Mouse (Mus musculus) naive thymus-derived CD4-positive, alpha-beta T cell, adult 2 months (primary cell): ENCODE results near the gene Dnase1.
A peak's percentile ranks its signal among the peaks of the same experiment; 100 is the strongest.
"Not testable (repeated sequence)": the region's sequence is repeated elsewhere in the genome, so short reads cannot be mapped to it uniquely, and the experiment has no call there.

ENCODE experiments used
- DNase-seq: peaks from one replicate; pipeline ENCODE4 v3.0.0-alpha.2; 2011; ENCODE audit warnings: low read depth

Dnase1 gene

DNA sequence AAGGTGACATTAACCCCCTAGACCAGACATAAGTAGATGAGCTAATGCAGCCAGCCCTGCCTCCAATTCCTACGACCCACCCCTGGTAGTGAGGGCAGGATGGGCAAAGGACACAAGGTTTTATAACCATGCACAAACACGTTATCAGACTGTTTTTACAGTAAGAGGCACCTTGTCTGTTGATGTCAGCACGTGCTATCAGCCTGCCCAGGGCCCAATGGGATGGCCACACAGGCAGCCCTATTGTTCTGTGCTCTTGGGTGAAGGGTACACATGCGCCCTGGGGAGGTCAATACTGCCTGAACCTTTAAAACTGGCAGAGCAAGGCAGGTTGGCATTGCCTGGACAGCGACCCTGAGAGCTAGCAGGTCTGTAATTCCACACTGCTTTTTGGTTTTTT lies at the start of gene Dnase1:
Gene Dnase1 (plus strand): TSS at position 136 of the 400 bp plus-strand sequence.
- no peak for DNase-seq

DNA sequence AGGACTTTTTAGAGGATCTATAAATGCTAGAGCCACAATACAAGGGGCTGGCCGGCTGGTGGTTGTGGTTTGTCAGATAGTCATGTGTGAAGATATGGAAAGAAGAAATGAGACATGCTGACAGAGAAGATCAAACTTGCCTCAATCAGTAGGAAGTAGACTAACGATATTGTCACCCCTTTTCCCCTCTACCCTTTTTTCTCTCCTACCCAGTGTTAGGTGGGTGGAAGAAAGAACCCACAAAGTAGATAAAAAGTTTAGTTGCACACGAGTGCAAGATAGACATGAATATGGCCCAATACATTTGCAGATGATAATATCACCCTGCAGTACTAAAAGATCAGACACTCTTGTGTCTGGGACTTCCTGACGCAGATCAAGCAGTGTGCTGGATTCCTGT lies 48.3 kb upstream of the Dnase1 start:
- peak; percentile 39 for DNase-seq

DNA sequence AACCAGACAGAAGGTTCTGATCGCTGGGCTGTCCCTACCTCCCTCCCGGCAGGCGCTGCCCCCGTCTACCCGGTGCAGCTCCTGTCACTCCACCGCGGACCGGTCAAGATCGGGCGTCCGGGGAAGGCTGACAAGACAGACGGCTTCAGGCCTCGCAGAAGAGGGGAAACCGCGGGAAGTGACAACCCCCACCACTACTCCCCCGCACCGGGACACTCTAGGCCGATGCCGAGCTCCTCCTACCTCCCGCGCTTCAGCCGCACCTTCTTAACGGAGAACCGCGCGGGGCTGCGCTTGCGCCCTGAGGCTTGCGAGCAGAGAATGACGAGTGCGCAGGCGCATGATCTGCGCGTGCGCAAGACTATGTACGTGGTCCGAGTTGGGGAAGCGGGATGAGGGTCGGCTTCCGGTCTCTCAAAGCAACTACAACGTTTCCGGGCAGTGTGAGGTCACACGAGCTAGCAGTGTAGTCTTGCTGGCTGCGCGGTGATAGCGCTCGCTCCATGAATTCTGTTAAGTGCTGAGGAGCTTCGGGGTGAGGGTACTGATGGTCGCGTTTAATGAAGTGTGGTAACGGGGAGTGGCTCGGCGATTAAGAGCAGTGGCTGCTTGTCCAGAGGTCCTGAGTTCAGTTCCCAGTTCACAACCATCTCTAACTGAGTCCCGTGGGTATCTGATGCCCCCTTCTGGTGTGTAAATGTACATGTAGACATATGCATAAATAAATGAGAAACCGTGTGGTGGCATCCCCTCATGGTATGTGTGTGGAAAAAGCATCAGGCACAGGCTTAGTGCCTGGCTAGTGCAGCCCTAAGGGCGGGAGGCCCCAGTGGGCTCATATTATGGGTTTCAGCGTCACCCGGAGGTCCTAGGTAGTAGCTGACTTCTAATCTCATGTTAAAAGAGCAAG lies 33.0 kb upstream of the Dnase1 start, which contains the start of gene Slx4:
Gene Slx4 (minus strand): TSS at position 282 of the 910 bp plus-strand sequence.
- peak; percentile 99 for DNase-seq

DNA sequence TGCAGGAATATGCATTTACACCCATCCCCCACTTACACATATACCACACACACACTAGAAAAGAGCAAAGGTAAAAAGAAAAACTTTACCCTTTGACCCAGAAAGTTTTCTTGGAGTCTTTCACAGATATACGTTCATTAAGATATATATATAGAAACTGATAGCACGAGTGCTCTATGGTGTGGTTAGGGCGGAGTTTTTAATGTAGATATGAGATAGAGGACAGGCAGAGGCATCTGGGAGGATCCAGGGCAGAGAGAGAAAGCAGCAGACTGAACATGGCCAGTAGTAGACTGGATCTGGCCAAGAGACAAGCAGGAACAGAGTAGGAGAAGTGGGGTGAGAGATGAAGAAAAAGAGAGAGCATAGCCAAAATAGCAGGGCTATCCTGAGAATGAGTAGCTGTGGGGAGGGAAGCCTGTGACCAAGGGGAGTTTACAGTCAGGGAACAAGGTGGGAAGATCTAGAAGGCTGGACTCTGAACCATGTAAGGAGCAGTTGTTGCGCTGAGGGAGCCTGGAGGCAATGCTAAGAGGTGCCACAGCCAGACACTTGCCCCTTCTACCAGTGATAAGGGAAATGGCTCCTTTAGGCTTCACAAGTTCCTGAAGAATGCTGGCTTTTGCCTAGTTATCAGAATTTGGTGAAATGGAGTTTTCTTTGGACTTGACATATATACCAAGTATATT lies 23.7 kb upstream of the Dnase1 start:
- DNase-seq, result no peak

DNA sequence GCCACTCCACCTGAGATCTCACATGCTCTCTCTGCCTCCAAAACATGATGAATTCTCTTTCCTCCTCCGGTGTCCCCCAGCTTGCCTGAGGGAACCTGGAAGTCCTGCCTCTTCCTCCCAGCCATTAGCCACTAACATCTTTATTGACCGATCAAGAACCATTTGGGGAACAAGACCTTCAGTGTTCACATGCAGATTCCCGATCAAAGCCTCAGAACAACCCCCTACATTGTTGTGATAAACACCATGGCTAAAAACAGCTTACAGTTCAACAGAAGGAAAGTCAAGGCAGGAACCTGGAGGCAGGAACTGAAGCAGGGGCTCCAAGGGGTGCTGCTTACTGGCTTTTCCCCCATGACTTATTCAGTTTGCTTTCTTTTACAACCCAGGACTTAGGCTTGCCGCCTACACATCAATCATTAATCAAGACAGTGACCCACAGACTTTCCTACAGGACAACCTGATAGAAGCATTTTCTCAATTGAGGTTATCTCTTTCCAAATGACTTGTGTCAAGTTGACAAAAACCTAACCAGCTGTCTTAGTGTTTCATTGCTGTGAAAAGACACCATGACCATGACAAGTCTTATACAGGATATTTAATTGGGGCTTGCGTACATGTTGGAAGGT lies 22.6 kb upstream of the Dnase1 start:
- DNase-seq, result no peak

DNA sequence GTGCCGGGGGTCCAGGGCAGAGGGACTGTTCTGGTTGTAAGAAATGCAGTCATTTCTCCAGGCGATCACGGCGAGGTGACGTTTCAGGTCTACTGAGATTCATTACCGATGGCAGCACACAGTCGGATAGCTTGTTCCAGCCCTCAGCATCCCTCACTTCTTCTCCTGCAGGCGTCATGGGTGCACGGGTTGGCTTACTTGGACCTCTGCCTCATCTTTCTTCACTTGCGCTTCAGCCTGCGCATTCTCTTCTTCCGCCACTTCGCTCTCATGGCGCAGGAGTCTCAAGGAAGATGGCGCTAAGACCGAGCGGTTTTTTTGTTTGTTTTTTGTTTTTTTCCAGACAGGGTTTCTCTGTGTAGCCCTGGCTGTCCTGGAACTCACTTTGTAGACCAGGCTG lies 20.0 kb upstream of the Dnase1 start:
- DNase-seq, result not testable (repeated sequence)

DNA sequence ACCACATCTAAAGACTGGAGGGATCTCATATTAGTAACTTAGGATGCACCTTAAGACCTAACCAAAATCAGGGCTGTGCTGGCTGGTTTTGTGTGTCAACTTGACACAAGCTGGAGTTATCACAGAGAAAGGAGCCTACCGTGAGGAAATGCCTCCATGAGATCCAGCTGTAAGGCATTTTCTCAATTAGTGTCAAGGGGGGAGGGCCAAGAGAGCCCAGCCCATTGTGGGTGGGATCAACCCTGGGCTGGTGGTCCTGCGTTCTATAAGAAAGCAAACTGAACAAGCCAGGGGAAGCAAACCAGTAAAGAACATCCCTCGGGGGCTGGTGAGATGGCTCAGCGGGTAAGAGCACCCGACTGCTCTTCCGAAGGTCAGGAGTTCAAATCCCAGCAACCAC lies 19.3 kb upstream of the Dnase1 start:
- not testable (repeated sequence) for DNase-seq

DNA sequence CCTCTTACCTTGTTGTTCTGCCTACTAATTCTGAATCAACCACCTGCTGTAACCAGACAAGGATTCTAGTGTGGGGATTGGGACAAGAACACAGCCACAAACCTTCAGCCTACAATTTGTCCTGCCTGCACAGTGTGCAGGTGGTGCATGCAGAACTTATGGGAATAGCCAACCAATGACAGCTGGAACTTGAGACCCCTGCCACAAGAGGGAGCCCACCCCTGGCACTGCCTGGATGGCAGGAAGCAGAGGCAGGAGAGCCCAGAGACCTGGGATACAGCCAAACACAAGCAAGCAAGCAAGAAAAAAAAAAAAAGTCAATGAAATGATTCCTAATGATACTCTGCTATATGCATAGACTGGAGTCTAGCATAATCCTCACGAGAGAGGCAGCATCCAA lies 15.5 kb upstream of the Dnase1 start:
- no peak for DNase-seq

DNA sequence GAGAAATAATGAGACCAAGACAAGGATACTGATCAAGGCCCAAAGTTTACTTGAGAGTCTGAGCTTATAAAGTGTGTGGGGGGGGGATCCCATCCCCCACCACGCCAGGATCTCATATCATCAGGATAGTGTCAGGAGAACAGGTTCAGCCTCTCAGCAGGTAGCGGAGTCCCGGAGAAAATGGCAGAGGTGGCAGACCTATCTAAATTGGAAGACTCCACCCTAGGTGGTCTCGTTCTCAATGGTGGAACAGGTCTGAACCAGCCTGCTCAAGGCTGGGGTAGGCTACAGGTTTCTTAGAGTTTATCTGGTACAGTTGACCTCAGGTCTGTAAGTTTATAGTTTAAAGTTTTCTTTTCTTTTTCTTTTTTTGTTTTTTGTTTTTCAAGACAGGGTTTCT lies 14.0 kb upstream of the Dnase1 start:
- DNase-seq, result no peak

DNA sequence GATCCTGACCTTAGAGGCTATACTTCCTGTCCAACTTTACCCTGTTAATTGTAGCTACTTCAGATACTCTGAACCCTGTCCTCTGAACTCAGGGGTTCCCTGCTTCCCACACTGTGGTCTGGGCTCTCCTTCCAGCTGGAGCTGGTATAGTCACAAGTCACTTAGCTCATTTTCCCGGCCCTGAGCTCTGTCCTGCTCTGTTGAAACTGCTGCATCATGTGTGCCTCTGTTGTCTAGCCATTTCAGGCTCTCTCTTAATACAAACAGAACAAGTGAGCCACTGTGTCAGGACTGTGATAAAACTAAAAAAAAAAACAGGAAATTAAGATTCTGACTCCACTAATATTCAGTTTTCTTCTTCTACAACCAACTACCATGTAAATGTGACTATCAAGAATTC lies 10.1 kb upstream of the Dnase1 start:
- DNase-seq, result no peak

DNA sequence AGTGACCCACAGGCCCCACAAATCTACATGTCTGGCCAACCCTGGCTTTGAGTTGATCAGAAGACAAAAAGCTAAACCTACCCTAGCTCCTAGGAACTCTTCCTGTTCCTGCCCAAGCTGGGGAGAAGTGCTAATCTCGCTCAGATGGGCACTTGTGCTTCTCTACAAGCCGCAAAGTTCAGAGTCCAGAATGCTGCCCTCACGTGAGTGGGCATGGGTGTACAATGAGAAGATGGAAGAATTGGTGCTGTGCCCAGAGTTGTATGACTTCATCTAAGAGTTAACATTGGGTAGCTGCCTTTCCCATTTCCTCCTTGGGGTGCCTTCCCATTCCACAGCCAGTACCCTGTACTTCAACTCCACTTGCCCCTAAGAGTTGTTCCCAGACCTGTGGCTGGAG lies 9.5 kb upstream of the Dnase1 start:
- no peak for DNase-seq

DNA sequence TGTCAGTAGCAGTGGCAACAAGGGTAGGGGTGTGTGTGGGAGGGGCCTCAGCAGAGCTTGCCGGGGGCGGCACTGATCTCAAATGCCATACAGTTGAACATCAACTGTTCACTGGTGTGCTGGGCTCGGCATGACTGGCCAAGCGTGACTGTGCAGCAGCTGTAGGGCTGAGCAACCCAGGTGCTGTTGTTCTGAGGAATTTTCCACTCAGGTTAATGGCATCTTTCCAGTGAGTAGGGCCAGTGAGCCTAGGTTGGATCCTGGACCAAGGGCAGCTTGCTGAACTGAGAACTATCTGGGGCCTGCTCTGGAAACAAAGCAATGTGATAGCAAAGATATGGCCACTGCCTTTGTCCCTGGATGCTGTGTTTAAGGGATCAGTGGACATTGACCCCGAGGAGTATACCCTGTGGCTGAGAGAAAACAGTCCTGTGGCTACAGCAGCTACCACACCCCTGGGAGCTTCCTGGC lies 7.3 kb upstream of the Dnase1 start:
- no peak for DNase-seq

DNA sequence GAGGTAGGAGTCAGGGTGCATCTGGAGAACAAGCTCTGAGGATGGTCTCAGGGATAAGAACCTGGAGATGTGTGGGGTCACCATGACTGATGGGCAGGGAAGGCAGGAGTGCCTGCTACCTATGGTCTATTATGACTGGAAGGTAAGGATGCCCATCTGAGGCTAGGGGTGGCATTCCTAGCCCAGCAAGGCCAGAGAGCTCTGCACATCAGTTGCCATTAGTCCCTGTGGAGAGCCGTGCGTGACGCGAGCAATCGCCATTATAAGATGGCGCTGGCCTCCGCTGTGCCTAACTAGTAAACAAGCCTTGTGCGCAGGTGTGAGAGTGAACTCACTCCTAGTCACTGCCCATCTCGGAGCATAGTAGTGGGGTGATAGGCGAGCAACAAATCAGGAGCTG lies 6.2 kb upstream of the Dnase1 start:
- no peak for DNase-seq

DNA sequence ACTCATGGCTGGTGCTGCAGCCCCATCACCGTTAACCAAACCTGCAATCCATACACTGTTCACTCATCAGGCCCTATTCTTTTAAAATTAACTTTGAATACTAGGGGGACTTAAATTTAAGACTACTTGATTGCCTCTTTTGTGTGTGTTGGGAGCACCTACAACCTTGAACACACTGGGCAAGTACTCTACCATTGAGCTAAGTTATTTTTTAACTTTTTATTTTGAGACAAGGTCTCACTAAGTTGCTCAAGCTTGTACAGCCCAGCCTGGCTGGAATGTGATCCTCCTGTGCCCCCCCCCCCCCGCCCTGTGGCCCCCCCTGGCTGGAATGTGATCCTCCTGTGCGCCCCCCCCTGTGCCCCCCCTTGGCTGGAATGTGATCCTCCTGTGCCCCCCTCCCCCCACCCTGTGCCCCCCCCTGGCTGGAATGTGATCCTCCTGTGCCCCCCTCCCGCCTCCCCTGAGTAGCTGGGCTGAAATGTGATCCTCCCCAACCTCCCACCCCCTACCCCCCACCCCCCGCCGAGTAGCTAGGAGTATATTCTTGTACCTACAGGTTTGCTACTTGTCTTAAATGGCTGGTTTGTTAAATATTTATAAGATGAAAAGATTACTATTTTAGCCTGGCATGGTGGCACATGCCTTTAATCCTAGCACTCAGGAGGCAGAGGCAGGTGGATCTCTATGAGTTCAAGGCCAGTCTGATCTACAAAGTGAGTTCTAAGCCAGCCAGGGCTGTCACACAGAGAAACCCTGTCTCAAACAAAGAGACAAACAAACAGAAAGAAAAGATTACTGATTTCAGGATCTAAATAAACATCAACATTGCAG lies 5.1 kb upstream of the Dnase1 start:
- DNase-seq, result no peak

DNA sequence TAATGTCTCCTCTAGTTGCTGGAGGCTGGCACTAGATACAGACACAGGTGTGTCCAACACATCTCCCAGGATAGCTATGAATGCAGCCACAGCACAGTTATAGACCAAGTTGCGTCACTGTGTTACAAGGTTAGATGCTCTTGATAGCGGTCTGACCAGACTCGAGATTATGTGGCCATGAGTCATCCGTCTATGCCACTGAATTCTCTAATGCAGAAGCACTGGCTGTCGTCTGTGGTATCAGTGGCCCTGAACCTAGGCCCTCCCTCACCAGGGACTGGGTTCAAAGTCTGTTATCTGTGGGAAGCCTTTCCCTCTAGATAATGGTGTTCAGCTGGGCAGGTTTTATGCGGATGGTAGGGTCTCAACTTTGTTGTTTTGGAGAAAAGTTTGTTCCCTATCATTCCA lies 4.4 kb upstream of the Dnase1 start:
- DNase-seq, result no peak

DNA sequence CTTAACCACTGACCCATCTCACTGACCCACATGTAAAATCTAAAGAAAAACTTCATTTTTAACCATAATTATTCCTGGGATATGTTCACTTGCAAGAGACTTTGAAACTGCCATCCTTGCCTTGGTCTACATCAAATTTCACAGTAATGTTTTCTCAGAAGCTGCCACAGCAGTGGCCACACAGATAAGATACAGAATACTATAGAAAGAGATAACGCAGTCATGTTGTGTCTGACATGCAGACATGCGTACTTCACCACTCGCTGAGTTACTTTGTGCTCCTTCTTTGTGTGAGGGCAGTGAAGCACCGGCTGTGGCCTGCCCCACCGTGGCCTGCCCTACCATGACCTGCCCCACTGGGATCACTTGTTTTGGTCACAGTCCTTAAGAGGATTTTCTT lies 2.8 kb upstream of the Dnase1 start:
- DNase-seq, result no peak

DNA sequence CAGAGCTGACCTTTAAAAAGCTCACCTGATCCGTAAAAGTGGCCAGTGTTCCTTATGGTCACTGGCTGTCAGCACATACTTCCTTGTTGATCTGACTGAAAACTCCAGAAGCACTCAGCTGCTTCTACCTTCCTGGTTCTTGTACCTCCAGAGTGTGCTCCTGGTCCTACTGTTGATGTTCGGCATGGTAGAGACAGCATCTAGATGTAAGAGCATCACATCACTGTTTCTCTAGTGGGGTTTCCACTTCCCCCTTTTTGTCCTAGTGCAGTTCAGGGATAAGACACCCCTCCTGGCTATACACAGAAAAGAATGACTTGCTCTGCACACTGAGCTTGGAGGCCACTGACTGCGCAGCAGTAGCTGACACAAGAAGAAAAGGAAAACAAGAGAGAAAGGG lies 2.3 kb upstream of the Dnase1 start:
- no peak for DNase-seq

DNA sequence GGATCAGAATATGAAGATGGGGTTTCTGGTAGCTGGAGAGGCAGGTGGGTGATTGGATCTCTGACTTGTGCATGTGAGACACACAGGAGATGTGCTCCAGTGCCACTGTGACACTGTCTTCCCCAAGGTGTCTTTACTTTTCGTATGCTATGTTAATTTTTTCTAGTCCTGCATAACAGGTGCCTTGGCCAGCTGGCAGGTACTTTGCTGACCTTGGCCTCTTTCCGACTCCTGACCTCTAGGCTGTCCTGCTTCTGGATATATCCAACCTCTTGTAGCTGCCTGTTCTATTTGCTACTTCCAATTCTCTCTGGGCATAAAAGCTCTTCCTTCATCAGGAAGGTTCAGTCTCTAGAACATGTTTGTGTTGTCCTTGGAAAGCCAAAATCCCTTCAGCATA lies 1.2 kb upstream of the Dnase1 start:
- no peak for DNase-seq

DNA sequence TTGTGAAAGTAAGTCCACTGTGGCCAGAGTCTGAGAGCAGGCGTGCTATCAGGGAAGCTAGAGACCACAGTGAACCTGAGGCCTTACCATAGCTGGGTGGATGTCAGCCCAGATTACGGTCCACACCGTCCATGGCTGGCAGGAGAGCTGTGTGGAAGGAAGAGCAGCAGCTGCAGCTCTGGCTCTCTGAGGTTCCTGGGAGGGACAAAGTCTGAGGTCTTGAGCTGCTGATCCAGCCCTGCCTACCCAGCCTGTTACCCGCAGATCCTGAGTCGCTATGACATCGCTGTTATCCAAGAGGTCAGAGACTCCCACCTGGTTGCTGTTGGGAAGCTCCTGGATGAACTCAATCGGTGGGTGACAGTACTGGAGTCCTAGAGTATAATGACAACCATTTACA lies 948 bp downstream of the Dnase1 start:
- no peak for DNase-seq

DNA sequence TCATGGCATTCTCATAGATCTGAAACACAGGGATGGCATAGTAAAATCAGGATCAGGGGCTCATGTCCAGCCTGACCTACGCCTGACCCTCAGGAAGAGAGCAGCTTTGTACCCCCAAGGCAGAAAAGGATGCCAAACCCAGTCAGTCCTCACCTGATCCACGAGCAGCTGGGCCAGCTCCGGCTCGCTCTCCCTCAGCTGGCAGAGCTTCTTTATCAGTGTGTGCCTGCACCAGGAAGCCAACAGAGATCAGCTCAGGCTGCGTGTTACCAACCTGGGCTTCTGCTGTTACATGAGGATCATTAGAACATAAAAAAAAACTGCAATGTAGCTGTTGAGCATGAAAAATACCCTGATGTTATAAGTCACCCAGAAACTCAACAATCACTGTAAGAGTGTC lies 3.5 kb downstream of the Dnase1 start:
- no peak for DNase-seq

DNA sequence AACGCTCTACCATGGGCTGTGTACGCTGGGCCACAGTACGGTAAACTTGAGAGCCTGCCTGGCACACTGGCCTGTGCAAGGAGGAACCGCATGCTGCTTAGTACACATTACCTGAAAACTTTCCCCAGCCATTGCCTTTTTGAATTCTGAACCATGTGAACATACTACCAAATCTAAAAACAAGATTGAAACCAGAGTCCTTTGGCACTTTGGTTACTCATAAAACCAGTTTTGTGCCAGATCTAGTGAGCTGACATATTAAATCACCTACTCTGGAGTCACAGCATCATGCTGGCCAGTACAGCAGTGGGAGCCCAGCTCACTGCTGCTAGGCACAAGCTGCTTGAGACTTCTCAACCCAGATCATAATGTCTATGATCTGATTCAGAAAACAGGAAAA lies 4.9 kb downstream of the Dnase1 start:
- no peak for DNase-seq

DNA sequence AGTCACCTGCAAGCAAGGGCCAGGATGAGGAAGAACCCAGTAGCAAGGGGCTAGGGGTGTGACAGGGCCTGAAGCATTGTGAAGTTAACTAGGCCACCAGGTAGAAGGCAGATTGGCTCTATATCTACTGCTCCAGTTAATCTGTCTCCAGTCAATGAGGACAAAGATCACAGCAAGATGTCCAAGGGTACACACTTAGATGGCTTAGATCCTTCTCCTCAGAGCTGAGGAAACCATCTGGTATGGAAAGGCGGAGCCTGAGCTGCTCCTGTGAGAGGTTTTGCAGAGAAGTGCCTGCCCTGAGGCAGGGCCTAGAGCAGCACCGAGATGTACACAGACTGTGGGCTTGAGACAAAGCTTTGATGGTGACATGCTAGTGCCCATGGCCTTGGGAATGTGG lies 7.4 kb downstream of the Dnase1 start:
- DNase-seq, result no peak
